Mouse (Mus musculus) adrenal gland, adult (tissue): ENCODE measurements around the gene 1700067P10Rik.

Experiments
- DNase-seq, 2 experiments: peaks; one replicate each; pipeline ENCODE4 v3.0.0; 2022 to 2023; ENCODE audit warnings: low spot score in 1 of 2; ENCODE audit not compliant: inconsistent age in 2 of 2

Gene 1700067P10Rik

DNA sequence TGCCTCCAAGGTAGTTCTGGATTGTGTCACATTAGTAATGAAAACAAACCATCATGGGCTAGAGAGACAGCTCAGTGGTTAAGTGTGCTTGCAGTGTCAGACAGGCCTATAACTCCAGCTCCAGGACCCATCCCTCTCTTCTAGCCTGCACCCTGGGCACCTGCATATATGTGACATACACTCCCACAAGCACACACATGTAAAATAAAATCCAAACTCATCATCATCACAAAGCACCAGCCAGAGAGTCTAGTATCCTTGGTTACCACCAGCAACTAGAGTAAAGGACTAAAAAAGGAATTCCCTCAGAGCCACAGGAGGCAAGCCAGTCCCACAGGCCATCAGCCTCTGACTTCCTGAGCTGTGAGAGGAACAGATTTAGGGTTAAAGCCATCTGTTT is at the start of gene 1700067P10Rik:
Gene 1700067P10Rik (plus strand): TSS at position 301 of the 400 bp plus-strand sequence.
- DNase-seq = no peak

DNA sequence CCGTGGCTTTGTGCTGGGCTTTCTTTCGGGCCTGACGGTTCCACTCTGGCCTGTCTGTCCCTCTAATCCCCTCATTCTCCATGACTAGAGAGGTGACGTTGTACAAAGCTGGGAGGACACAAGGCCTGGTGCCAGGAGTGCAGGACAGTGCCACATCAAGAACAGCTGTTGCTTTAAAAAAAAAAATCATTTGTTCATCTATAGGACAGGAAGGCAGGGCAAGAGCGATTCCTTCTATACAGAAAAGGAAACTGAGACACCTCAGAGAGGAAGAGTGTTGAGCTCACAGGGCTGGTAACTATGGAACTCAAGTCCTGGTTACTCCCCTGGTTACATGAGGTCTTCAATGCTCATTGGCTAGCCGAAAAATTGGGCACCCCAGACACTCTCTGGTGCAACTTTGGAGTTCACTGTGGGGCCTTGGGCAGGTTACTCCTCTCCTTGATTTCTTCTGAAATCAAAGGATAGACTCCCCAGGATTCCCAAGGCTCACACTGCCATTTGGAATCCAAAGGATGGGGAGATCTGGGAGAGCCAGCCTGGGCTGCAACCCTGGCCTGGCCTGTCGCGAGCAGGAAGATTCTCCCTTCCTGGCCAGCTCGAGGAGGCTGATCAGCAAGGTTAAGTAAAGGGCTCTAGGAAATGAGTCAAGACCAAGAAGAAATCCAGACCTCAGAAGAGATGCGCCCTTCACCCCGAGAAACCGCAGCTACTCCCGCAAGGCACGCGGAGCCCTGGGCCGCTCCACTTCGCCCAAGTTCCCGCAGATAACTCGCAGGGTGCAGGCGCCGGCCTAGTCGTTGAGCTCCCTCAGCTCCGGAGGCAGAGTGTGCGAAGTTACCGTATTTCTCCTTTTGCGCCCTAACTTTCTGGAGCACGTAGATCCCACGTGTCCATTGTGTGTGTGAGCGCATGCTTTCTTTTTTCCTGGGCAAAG is 47.5 kb upstream of the 1700067P10Rik start:
- DNase-seq = peak; percentile 69 to 91

DNA sequence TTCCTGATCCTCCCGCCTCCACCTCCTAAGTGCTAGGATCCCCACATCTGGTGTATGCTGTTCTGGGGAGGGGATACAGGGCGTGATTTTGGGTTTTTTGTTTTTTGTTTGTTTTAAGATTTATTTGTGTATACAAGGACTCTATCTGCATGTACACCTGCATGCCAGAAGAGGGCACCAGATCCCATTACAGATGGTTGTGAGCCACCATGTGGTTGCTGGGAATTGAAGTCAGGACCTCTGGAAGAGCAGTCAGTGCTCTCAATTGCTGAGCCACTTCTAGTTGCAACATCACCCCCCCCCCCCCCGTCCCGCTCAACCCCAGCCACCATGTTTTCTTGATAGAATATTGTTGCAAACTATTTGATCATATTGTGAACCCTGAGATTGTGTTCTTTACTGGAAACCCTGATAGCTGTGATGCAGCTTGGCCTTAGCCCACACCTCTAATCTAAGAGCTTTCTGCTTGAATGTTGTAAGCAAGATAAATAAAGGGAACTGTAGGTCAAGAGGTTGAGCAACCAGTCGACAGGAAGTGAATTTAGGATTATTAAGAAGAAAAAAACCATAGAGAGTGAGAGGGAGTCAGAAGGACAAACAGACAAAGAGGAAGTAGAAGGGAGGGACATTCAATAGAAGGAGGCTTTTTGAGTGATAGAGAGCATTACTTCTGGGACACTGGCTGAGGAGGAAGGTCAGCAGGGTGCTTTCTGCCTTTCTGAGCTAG is 45.8 kb upstream of the 1700067P10Rik start:
- DNase-seq = no peak

DNA sequence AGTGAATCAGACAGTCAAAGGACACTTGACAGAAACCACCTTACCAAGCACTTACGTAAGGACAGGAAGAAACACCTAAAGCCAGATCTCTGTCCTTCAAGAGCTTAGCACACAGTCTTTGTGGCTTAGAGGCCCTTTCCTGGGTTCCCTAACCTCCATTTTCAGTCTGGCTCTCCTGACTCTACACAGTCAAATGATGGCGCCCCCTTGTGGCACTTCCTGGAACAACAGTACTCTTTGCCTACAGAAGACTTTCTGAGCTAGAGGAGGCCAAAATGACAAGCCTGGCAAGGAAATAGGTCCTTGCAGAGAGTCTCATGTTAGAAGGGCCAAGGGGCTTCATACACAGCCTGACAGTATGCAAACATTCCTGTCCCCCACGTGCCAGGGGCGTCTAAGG is 43.5 kb upstream of the 1700067P10Rik start:
- DNase-seq = peak; percentile 74 to 93

DNA sequence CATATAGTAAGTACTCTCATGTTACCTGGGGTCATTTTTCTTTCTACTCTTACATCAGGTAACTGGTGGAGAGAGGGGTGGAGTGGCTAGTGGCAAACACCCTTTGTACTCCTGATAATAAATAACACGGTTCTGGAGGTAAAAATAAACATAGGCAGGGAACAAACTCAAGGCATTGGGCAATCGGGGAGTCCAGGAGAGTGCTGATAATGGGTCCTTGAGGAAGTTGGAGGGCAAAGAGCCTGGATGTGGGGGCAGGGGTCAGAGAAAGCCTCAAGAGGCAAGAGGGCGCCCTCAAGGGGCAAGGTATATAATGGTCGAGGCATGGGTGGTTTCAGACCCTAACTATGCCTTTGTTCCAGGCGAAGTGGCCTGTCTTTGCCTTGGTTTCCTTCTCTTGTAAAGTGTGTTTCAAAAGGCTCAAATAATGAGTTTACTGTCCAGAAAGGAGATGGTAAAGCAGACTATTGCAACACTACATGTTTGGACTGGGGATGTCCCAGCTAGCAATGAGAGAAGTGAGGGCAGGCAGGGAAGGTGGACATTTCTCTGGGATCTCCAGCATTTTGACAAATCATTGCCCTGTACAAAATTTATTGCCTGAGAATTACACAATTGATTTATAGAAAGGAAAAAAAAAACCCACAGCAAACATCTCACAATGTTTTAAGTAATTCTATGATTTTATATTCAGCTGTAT is 37.3 kb upstream of the 1700067P10Rik start:
- DNase-seq = no peak

DNA sequence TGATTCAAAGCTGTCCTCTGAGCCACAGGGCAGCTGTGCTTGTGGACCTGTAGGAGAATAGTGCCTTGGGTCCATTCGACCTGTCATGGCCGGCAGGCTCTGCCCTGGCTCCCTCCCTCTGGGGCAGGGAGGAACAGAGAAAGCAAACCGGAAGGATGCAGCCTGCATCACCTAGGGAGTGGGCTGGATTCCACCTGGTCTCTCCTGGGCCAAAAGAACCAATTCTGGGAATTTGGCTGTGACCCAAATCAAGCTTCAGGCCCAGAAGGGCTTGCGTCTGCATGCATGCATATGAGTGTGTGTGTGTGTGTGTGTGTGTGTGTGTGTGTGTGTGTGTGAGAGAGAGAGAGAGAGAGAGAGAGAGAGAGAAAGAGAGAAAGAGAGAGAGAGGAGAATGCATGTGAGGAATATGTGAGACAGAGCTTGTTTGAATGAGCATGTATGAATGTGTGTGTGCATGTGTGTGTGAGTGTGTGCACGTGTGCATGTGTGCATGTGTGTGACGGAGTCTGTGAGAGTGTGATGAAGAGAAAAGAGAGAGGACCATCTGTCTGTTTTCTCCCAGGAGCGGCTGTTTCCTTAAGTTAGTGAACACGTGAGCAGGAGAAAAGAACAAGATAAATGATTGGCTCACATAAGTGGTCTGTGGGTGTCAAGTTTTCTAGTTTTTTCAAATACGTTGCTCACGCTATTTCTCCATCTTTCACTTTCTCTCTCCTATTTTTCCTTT is 36.6 kb upstream of the 1700067P10Rik start:
- no peak for DNase-seq

DNA sequence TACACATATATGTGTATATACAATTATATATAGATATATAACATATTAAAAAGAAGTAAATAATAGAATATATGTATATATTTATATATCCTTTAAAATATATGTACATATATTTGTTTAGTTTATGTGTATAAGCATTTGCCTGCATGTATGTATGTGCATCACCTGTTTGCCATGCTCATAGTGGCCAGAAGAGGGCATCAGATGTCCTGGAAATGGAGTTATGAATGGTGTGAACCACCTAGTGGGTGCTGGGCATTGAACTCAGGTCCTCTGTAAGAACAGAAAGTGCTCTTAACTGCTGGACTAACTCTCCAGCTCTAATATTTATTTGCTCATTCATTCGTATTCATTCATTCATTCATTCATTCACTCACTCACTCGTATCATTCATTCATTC is 35.5 kb upstream of the 1700067P10Rik start:
- no peak for DNase-seq

DNA sequence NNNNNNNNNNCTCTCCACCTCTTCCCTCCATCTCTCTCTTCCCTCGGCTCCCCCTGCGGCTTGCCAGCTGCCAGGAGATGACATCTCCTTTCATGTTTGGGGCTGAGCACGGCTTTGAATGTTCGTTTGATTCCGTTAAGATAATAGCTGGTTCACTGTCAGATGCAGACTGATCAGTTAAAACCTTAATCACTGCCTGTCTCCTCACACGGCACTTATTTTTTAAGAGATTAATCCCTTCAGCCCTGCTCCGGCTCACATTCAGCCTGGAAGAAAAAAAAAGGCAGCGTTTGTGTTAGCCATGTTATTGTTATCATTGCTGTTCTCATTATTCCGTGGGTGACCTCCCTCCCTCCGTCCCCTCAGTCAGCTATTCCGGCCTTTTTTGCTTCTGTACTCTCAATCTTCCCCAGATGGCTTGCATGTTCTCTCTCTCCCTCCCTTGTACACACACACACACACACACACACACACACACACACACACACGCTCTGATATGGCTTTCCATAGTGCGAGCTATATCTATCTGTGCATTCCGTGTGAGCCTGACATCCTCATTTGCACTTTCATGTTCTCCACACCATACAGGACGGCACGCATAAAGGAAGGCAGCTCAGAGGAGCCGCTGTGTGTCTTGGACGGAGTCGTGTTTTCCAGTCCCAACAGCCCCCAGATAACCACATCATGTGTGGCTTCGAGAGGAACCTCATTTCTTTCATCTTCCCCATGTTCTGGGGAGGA is 33.9 kb upstream of the 1700067P10Rik start:
- no peak for DNase-seq

DNA sequence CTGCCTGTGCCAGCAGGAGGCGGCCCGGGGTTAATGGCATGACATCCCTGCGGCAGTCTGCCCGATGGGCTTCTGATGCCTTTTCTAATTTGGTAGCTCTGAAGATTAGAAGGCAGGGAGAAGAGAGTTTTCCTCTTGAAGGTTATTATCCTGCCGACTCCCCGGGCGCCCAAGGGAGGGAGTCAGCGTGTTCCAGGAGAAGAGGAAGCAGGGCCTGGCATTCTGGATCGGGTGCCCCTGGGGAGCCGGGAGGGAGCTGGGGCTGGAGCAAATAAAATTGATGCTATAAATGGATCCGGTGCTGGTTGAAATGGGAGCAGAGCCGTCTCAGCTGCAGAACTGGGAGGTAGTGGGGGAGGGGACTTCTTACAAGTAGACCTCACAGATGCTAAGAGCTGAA is 31.7 kb upstream of the 1700067P10Rik start:
- DNase-seq = no peak

DNA sequence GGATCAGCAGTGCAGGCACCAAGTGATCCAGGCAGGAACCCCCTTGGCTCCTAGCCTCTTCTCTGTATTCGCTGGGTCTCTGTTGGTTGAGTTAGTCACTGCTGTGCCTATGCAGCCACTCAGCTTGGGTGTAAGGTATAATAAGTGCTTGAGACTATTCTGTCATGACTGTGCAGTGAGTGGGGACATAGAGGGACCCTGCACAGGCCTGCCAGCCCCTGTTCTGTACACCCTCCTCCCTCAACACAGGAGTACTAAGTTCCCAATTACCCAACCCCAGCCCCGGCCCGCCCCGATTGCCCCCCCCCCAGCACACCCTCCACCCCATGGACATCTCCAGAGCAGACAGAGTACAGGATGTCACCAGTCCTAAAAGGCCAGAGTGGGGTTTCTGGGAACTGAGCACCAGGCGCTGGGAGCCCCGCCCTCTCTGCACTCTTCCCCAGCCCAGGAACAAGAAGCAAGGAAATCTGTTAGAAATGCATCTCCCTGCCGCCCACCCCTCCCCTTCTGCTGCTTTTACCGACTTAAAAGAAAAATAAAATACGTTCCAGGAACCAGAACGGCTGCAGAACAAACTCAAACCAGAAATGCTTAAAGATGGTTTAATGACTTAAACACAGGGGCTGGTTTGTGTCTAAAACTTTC is 24.8 kb upstream of the 1700067P10Rik start:
- no peak for DNase-seq

DNA sequence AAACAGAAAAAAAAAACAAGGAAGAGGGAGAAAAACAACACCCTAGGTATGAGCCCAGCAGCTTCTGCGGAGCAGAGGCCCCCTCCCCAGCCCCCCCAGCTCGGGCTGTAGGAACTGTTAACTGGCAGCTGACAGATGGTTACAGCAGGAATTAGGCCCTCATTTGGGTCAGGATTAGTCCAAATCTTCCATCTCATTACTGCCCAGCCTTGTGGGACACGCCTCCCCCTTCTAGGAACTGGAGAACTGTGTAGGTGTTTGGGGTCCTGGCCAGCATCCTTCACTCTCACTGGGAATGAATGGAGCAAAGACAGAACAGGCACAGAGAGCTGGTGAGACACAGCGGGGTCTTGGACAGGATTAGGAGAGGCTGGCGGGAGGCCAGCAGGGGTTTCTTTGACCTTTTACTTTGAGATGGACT is 24.0 kb upstream of the 1700067P10Rik start:
- no peak for DNase-seq

DNA sequence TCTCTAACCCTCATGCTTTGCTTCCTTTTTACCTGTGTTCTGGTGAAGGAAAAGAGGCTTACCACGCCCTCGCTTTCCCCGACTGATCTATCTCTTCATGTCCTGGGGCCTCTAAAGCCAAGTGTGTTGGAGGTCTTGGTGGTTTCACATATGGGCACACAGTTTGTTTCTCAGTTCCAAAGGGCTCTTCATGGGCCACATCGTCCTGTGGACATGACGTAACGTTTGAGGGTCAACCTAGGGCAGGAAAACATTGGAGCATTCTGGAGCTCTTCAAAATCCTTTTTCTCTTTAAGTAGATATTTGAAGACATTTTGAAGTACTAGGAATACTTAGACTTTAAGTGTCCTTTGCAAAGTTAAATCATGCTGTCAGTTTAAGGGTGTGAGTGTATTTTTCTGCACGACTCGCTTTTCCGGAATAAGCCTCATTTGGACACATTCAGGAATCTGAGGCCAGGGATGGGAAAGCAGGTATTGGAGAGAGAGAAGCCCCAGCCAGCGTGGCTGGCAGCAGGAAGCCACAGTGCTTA is 22.0 kb upstream of the 1700067P10Rik start:
- no peak for DNase-seq

DNA sequence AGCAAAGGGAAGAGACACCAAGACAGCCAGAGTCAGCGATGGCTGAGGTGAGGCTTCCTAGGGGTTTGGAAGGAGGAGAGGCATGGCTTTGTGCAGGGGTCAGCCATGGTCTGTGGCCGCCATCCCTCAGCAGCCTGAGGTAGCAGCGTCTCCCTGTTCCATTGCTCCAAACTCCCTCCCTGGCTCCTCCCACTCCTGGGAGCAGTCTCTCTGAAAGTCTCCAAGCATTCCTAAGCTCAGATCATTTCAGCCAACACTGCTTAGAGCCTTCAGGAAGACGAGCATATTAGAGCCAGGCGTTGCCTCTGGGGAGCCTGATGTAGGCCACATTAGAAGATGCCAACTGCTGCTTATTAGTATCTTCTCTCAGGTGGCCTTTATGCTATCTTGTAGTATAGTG is 21.4 kb upstream of the 1700067P10Rik start:
- no peak for DNase-seq

DNA sequence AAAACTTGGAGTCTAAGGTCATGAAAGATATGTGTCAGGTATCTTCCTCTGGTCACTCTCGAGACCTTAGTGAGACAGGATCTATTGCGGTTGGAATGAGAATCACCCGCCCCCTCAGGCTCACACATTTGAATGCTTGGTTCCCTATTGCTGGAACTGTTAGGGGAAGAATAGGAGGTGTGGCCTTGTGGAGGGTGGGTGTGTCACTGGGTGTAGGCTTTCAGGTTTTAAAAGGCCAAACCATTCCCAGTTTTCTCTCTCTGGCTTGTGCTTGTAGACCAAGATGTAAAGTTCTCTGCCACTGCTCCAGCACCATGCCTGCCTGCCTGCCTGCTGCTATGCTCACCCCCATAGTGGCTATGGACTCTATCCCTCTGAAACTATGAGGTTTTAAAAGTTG is 8.5 kb upstream of the 1700067P10Rik start:
- DNase-seq = no peak

DNA sequence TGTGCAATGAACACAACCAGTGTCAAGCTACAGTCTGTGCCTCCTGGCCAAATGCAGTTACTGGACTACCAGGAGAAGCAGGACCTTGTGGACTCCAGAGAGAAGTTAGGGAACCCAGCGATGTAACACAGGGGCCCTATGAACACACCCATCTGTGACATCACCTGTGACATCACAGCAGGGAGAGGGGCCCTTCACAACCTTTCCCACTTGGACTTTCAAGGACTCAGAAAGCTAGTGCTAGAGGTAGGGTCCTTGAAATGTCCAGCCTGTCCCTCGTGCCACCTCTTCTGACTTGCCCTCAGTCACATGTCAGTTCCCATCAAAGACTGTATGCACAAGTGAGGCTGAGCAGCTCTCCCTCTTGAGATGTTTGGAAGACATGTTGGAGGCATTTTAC is 327 bp downstream of the 1700067P10Rik start:
- DNase-seq = no peak

DNA sequence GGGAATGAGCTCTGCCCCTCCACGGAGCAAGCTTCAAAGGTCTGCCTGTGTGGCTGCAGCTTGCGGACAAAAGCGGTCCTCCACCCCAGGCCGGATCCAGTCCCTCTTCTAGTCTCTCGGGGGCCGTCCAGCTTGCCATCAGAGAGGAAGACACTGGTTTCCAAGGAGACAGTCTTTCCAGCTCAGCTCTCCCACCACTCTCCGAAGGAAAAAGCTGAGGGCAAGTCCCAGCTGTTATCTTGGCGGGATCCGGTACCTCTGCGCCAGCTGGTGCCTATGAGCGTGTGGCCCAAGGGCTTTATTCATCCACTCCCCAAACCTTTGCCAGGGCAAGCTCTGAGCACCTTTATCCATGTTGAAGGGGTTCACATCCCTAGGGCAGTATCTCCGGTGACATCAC is 1.2 kb downstream of the 1700067P10Rik start:
- DNase-seq = no peak

DNA sequence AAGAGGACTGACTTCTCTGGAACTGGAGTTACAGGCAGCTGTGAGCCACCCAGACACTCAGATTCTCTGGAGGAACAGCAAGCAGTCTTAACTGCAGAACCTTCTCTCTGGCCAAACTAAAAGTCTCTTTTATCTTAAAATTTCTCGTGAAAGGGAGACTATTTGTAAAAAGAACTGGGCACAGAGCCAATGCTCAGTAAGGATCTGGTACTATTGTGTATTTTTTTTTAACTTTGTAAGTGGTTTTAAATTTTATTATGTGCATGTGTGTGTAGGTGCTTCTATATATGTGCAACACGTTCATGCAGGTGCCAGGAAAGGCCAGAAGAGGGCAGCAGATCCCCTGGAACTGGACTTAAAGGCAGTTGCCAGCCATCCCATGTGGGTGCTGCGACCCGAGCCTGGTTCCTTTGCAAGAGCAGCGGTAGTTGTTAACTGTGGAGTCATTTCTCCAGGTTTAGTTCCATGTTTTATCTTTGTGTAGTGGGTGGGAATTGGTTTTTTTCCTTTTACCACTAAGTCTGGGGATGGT is 4.2 kb downstream of the 1700067P10Rik start:
- no peak for DNase-seq

DNA sequence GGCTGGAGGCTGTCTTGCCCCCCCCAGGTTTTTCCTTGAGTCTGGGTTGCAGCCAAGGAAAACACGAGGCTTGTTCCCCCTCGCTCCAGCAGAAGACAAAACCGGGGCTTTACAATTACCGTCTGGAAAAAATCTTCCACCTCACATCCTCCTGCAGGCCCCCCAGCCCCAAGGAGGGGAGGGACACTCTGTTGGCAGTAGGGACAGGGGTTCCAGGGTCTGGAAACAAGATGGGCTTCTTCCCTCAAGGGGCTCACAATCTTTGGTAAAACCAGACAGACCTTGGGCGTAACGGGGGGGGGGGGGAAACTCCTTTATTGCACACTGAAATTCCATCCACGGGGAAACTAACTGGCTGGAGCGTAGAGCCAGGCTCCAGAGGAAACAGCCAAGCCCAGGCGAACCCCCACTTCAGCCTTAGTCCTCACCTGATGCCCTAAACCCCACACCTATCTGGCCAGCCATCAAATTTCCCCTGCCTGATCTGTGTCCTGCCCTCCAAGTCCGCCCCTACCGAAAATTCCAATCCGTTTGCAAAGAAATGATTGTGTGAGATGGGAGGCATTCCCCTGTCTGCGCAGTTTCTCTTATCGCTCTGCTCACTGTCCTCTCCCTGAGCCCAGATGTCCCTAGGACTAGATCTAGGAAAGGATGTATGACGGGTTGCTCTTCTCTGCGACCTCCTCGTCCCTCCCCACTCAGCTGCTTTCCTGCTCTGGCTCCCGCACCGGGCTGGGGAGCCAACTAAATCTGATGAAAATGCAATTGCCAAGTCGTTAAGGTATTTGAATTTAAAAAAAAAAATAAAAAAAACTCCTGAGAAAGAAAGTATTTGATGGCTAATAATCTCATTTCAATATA is 5.9 kb downstream of the 1700067P10Rik start:
- DNase-seq = no peak
